Mouse (Mus musculus): ENCODE measurements around the gene Zfp536.
"Not testable (repeated sequence)": the region's sequence is repeated elsewhere in the genome, so short reads cannot be mapped to it uniquely, and the experiment has no call there.

Zfp536 gene

DNA sequence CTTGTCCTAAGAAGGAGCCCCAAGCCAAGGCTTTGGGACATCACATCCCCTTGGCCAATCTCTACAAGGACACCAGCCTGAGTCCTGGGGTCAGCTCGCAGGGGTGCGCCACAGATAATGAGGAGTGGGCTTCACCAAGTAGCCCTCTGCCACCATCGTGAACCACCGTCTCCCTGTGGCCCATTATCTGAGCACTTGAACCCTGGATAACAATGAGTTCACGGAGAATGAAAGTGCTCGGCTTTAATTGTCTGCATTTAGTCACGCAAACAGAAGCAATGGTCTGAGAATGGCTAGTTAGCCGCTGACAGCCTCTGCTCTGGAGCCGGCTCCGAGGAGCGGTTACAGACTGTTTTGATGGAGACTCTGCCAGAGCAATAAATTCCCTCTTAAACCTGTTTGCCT lies 84.3 kb downstream of the Zfp536 start:
- DNase-seq, result no peak

DNA sequence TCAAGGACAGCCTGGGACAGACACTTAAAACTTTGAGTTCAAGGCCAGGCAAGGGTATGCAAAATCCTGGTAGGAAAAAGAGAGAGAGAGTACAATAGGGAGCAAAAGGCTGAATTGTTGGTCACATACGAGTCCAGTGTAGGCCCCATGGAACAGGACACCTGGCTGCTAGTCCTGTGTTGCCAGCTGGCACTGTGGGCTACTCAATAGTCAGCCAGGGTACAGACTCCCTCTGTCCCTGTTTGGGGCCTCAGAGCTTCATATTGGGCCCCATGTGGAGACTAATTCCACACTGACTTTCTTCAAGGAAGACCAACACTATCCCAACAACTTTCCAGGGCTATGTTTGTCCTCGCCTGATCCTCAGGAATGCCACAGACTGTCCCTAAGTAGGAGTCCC lies 87.1 kb downstream of the Zfp536 start:
- DNase-seq, result no peak

DNA sequence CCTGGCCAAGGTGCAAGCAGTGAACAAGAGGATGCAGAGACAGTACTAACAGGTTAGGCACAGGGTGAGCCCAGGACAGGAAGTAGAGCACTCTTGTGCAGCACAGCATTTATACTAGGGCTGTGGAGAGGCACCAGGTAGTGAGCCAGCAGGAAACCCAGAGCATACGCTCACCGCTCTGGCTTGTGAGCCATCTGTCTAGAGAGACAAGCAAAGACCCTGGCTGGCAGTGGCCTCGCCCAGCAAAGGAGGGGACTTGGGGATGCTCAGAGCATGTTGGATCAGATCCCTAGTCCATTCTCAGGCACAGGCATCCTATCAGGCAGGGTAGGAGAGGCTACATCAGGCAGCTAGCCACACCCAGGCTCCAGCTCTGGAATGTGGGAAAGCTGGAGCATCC lies 88.2 kb downstream of the Zfp536 start:
- no peak for DNase-seq

DNA sequence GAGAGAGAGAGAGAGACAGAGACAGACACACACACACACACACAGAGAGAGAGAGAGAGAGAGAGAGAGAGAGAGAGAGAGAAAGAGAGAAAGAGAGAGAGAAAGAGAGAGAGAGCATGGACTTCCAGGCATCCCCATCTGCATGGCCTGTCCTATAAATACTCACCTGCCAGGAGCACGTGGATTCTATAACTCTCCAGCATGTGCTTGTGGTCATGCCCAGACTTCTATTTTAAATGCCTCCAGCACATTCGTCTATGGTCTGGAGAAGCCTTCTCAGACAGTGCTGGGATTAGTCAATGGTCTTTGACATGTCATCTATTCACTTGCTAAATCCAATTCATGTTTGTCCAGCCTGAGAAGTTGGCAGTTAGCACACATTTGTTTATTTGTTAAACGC lies 92.1 kb downstream of the Zfp536 start:
- DNase-seq, result no peak

DNA sequence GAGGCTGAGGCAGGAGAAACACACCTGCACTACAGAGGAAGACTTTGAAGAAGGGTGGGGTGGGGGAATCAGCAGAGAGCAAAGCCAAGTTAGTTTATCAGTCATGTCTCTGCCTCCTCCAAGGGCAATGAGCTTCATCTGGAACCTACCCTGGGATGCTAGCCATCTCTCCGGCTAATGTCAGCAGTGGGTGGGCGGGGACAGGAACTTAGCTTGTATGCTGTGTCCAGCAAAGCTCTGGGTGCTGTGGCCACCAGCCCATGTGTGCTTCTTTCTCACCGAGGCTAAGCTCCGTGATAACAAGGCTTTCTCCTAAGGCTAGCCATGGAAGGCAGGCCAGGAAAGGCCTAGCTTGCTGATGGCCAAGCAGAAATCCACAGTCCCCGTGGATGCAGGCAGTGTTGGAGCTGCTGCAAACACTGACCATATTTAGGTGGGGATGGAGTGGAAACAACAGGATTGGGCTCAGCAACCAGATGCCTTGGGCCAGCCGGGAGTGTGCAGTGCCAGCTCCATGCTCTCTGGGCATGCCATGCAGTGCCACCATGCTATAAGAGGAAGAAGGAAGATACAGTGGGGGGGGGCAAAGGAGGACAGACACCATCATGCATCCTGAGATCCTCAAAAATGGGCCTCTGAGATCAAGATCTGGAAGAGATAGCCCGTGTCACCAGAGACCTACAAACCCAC lies 109.6 kb downstream of the Zfp536 start:
- DNase-seq, result no peak

DNA sequence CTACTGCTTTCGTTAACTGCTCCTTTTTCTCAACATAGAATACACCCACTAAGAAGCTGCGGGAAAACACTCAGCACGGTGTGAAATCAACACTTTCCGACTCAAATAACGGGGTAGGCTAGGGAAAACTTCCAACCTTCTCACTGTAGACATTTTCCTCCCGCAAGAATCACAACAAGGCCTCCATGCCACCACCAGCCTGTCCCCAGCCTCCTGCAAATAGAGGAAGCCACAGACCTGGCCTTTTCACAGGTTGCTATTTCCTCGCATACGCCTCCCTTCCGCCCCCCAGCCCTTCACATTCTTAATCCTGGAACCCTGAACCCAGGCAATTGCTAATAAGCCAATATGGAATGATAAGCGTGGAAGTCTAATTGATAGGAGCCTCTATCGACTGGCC lies 124.8 kb downstream of the Zfp536 start:
- DNase-seq, result no peak

DNA sequence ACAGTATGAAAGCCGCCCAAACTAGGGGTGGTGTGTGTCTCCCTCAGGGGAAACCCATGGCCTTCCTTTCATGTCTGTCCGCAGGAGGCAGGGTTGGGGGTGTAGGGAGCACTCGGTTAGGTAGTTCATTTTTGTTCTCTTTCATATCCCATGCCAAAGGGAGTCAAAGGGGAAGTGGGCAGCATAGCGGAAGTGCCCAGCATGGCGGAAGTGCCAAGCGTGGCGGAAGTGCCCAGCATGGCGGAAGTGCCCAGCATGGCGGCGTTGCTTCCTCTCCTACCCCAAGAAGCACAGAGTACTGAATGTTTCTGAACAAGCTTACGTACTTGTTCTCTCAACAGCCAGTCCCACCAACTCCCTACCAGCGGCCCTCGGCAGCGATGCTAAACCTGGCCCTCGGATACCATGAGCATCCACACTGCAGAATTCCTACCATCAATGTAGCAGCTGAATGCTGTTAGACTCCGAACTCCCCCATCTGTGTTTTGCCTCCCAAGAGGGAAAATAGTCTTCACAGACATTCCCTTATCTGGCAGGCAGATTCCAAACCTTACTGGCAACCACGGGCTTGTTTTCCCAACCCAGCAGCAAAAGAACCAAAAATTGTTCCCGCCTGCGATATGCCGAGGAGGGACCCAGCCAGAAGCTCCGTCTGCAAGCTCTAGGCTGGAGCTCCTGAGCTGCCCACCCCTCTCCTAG lies 125.4 kb downstream of the Zfp536 start:
- no peak for DNase-seq

DNA sequence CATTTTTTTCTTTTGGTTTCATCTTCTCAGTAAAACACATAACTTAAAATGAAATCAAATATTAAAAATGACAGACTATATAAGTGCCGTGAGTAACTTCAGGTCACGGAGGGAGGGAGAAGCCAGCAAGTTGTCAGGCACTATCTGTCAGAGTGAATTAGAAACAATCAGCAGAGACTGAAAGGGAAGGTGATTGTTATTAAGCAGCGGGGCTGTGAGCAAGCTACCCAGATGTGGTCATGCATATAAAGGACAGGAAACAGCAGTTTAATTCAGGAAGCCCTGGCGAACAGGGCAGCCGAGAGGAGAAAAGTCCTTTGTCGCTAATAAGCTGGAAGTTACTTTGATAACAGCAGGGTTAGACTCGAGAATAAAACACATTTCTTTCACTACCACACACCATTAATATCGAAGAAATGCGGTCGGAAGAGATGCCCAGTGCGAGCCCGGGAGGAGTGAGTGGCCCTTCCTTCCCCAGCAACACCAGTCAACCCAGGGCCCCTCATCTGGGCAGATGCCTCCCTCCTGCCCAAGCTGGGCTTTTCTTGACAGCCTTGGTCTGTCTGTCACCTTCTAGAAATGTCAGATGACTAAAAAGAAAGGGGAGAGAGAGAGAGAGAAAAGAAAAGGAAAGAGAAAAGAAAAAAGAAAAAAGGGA lies 133.6 kb downstream of the Zfp536 start:
- DNase-seq, result no peak

DNA sequence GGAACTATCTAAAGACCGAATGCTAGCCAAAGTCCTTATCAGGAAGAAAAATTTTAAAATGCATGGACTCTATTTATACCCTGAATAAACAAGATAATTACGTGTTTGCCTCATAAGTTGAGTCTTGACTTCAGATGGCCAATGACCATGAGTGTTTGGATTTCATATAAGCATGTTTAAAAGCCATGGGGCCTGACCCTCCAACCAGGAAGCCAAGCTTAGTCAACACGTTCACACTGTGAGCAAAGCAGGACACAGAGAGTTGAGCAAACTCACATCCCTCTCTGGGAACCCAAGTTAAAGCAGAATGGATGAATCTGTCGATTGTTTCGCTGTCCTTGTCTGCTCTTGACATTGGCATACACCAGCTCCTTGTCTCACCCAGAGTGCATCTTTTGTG lies 138.6 kb downstream of the Zfp536 start:
- DNase-seq, result no peak

DNA sequence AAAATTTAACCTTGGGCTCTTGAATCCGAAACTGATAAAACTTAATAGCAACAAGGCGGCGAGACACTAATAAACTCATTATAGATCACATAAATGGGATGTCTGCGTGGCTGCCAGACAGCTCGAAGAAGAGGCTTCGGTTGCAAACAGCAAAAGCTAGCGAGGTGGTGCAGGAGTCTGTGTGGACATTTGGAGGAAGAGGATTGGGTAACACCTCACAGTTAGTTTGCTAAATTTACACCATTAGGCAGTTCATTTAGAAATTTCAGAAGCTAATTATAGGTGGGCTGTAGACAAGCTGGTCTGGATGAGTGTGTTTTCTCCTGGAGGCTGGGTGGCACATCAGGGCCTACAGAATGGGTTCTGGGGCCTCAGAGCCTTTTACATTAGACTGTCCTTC lies 143.0 kb downstream of the Zfp536 start:
- DNase-seq, result no peak

DNA sequence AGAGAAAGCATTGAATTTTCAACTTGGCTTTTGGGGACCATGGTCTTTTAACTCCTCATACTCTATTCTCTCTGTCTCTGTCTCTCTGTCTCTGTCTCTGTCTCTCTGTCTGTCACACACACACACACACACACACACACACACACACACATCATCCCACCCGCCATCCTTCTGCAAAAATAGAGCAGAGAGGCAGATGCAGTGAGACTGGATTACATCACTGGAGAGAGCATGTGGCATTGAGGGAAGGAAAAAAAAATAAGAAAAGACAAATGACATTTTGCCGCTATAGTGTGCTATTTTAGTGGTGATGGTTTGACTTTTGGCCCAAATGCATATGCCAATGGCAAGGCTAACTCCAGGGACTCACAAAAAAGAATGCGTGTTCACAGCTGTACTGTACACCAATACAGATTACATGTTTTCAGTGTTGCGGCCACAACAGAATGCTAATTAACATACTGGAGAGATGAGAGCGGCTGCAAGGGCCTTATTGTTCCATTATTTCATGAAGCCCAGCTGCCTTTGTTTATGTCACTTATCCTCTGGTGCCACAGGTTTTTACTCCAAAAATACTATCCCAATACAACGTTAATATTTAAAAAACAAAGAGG lies 145.4 kb downstream of the Zfp536 start:
- no peak for DNase-seq

DNA sequence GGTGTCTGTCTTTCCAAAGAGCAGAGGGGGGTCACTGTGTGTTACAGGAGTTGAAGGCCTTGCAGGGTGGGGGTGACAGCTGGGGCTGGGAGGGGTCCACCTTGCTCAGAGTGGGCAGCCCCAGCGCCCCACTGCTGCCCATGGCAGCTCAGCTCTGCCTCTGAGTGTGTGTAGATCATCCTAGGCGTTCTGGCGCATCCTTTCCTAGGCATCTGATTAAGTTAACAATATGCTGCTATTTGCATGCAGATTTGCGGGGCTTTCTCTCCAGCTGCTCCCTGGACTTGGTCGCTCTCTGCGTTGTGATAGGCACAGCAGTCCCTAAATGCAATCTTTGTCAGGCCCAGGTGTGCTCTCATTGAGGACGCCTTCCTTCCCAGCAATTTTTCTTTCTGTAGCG lies 147.7 kb downstream of the Zfp536 start:
- no peak for DNase-seq

DNA sequence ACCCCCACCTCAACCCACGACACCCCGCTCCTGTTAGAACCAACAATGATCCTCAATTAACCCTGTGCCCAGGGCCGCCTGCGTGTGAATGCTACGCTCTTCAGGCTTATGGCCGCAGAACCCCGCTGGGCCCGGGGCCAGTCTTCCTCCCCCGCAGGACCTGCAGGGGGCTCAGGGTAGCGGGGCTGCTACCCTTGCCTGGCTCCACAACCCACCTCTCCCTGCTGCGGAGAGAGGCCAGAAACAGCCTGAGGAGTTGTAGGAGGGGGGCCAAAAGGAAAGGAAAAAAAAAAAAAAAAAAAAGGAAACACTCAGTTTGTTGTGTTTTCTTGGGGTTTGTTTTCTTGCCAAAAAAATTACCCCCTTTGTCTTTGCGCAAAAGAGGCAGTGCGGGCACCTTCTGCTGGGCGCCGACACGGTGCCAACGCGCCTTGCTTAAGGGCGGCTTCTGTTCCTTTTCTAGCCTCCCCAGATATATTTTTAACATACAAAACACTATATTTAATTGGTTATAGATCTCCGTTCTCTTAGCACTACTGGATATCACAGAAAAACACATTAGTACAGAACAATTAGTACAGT lies 148.6 kb downstream of the Zfp536 start:
- no peak for DNase-seq

DNA sequence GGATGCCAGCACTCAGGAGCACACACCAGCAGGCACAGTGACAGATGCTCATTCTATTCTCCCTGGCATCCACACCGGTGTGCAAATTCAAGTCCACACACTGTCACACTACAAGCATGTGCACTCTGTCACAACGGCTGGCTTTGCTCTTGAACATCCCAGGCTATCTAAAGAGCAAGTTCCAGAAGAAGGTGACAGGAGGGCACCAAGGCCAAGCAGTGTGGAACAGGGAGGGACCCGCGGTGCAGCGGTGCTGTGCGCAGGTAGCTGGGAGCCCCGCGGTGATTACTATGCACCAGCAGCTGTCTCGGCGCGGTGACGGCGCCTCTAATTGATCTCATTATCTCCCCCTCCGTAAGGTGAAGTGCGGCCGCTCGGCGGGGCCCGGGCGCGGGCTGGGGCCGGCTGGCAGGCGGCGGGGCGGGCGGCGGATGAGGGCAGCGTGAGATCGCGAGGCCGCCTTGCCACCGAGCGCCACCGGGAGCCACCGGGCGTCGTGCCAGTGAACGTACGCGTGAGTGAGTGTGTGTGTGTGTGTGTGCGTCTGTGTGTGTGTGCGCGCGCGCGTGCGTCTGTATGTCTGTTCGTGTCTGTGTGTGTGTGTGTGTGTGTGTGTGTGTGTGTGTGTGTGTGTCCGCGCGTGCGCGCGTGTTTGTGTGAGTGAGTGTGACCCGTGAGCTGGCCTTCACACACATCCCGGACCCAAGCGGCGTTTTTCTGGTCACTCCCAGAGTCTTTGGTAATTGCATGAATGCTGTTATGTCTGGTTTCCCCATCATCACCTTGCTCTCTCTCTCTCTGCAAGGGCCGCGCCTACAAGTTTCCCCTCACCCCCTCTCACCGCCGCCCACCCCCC lies 149.3 kb downstream of the Zfp536 start:
- peak; percentile 75 for DNase-seq

DNA sequence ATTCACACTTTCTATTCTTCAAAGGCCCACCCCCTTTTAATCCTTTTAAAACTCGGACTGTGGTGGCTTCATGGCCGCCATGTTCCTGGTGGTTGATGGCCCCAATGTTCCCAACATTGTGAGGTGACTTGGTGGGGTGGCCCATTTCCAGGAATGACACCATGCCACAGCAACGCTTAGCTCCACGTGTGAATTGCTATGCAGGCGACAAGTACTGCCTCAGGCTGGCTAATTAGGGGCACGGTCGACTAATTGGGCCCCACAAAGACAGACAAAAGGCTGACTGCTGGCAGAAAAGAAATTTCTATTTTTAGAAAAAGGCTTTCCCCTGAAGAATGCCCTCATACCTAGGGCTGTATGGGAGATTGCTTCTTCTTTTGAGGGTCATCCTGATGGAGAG lies 154.2 kb downstream of the Zfp536 start:
- DNase-seq, result no peak

DNA sequence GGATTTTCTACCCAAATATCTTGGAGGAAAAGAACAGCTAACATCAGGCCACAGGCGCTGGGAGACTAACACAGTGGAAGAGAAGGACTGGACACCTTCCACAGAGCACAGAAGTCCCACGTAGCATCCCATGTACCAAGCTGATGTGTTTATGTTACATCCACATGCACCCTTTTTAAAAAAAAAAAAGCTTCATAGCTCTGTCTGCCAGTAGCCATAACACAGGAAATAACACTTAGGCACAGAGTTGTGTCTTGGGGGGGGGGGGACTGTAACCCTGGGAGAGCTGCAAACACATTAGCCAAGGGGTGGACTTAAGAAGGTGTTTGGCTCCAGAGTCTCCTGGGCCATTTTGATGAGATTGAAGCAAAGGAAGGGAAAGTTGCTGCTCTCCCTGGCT lies 155.6 kb downstream of the Zfp536 start:
- no peak for DNase-seq

DNA sequence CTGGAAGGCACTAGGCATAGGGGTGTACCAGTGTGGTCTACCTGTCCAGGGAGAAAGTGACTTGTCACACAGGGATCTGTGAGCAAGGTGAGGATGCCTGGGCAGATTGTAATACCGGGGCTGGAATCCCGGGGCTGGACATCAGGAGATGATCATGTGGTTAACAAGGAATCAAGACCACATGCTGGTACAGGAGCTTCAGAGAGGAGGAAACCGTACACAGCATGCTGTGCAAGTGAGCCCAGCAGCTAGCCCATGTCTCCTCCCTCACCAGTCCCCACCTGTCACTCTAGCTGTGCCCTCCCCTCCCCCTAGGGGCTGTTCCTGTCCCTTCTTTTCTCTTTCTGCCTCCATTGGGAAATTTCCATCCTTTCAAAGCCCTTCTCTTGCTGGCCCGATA lies 157.5 kb downstream of the Zfp536 start:
- DNase-seq, result no peak

DNA sequence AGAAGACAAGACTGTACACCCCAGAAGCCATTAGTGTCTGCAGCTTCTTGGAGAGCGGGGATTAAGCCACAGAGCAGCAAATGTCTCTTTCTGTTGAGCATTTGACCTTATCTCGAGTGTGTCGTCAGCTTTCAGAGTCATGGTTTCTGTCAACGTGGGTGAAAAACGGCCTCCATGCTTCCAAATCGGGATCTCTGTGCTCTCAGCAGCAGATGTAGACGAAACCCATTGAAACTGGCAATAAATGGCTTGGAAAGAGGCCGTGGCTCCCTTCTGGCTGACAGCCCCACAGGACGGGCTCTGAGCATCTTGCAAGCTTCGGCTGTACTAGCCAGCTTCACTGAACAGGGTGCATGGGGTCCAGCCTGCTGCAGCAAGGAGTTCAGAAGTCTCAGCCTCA lies 159.1 kb downstream of the Zfp536 start:
- DNase-seq, result no peak

DNA sequence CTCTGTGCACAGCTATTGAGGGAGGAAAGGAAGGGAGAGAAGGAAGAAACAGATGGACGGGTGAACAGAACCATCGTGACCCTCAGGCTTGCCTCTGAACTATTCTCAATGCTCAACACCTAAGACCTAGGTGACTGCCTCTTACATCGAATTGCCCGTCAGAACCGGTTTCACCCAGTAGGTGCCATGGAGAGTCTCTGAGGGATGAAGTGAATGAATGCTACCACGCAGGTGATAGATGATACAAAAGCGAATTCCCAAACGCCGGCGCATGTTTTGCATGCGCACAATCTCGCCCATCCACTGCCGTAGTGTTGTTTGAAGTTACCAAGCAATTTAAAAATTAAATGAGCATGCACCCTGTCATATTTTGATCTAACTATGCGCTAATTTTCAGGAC lies 164.9 kb downstream of the Zfp536 start:
- no peak for DNase-seq

DNA sequence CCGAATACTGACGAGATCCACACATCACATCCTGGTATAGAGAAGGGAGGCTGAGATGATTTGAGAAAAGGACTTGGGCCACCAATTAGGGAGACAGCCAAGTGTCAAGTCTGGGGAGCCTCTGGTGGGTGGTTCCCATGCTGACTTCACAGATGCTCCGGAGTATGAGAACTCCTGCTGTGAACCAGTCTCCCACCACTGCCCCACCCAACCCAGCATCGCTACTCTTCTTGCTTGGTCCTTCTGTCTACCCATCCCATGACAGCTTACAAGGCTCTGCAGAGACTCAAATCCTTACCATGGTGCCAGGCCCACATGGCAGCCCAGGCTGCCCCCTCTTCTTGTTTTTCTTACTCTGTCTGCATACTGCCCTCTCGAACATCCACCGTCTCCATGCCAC lies 165.5 kb downstream of the Zfp536 start:
- DNase-seq, result no peak

DNA sequence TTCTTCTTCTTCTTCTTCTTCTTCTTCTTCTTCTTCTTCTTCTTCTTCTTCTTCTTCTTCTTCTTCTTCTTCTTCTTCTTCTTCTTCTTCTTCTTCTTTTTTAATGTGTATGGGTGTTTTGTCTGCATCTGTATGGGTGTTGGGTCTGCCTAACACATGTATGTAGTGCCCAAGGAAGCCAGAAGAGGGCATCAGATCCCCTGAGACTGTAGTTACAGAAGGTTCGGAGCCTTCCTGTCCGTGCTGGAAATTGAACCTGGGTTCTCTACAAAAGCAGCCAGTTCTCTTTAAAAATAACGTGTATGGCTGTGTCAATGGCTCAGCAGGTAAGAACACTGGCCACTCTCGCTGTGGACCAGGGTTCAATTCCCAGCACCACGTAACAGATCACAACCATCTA lies 167.0 kb downstream of the Zfp536 start:
- no peak for DNase-seq

DNA sequence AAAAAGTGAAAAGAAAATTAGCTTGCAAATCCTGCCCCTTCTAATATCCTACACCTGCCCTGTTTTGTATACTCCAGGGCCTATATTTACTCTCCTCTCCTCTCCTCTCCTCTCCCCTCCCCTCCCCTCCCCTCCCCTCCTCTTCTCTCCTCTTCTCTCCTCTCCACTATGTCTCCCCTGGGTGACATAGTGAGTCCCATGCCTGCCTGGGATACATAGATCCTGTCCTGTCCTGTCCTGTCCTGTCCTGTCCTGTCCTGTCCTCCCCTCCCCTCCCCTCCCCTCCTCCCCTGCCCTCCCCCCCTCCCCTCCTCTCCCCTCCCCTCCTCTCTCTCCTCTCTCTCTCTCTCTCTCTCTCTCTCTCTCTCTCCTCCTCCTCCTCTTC lies 169.9 kb downstream of the Zfp536 start:
- not testable (repeated sequence) for DNase-seq

Data from kidney, postnatal 14 days (tissue).